Mouse (Mus musculus) midbrain, embryonic 12.5 days (tissue): ENCODE data around the gene Abcb6. TPM values are rescaled to one million over a fixed set of nuclear protein-coding genes. Genes with fewer than 3 reads are reported as not detected.

Experiments
- ATAC-seq: fragments of 200-750 bp; cut with Nextera tagmentation; 2 replicates; pipeline ENCODE4 v1.8.0; 2017; ENCODE audit warnings: low read depth, moderate TSS enrichment, moderate library complexity; ENCODE audit not compliant: low FRiP score
- H3K27ac ChIP-seq: fragments of 300-500 bp; sonication (generic); replicated peaks from 2 replicates; pipeline ENCODE4 v1.5.1; 2016; ENCODE audit warnings: mild to moderate bottlenecking
- H3K27me3 ChIP-seq: fragments of 300-500 bp; sonication (generic); 2 replicates; pipeline ENCODE4 v1.6.1; 2016; ENCODE audit warnings: mild to moderate bottlenecking
- H3K36me3 ChIP-seq: fragments of 300-500 bp; sonication (generic); 2 replicates; pipeline ENCODE4 v1.6.1; 2016
- H3K4me1 ChIP-seq: fragments of 300-500 bp; sonication (generic); 2 replicates; pipeline ENCODE4 v1.6.1; 2016
- H3K4me2 ChIP-seq: fragments of 300-500 bp; sonication (generic); replicated peaks from 2 replicates; pipeline ENCODE4 v1.6.1; 2016; ENCODE audit warnings: mild to moderate bottlenecking, moderate library complexity
- H3K4me3 ChIP-seq: fragments of 300-500 bp; sonication (generic); 2 replicates; pipeline ENCODE4 v1.5.1; 2016; ENCODE audit warnings: mild to moderate bottlenecking
- H3K9ac ChIP-seq: fragments of 300-500 bp; sonication (generic); replicated peaks from 2 replicates; pipeline ENCODE4 v1.6.1; 2016; ENCODE audit warnings: mild to moderate bottlenecking, moderate library complexity
- H3K9me3 ChIP-seq: fragments of 300-500 bp; sonication (generic); 2 replicates; pipeline ENCODE4 v1.6.1; 2016; ENCODE audit warnings: mild to moderate bottlenecking
- WGBS: fragments of 180-500 bp; shearing (Covaris S2); methylation state at CpG from one replicate; pipeline ENCODE4 v1.1.7; 2016; 5-methylcytosine and 5-hydroxymethylcytosine counted together
- polyA plus RNA-seq: library from polyadenylated mRNA; unstranded; fragments of >200 nt; fragmentation: Nextera tagmentation; extraction: Ambion mirVana; gene quantifications from 2 replicates; pipeline ENCODE4 v1.2.1, GENCODE M21; 2016

Abcb6 gene
- polyA plus RNA-seq, 1 experiment from 2014 or later, result 32.6 TPM

DNA sequence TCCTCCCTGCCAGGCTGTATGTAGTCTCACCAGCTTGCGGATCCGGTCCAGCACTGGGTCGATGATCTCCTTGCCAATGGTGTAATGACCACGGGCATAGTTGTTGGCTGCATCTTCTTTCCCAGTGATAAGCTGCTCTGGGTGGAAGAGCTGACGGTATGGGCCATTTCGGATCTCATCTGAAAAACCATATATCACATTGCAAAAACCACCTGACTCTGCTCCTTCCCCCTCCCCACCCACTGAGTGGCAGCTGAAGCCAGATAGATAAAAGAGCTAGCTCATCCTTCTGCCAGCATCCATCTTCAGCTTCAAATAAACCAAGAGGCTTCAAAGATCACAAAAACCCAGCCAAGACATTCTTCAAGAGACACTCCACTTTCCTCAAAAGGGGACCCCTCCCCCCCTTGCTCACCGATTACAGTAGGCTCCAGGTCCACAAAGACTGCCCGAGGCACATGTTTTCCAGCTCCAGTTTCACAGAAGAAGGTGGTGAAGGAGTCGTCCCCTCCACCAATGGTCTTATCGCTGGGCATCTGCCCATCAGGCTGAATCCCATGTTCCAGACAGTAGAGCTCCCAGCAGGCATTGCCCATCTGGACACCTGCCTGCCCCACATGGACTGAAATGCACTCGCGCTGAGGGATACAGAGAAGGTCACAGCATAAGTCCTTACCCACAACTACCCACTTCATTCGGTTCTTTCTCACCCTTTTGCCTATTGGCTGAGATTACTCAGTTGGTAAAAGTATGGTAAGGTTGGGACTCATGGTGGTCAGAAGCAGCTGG lies 36.8 kb upstream of the Abcb6 start:
- H3K9me3 ChIP-seq, result no peaks in the 10 kb centered on the region
- no peak overlapping the region for H3K4me2 ChIP-seq
- no peak overlapping the region for H3K27ac ChIP-seq
- H3K9ac ChIP-seq, result no peak overlapping the region
- H3K36me3 ChIP-seq, result peaks cover 39% of the 10 kb centered on the region
- peaks cover 30% of the 10 kb centered on the region for H3K4me1 ChIP-seq
- WGBS, result 84% methylated on average over 13 of the region's 13 CpGs
- ATAC-seq, result no peak
- peaks cover 65% of the 10 kb centered on the region for H3K27me3 ChIP-seq
- H3K4me3 ChIP-seq, result no peak overlapping the region

DNA sequence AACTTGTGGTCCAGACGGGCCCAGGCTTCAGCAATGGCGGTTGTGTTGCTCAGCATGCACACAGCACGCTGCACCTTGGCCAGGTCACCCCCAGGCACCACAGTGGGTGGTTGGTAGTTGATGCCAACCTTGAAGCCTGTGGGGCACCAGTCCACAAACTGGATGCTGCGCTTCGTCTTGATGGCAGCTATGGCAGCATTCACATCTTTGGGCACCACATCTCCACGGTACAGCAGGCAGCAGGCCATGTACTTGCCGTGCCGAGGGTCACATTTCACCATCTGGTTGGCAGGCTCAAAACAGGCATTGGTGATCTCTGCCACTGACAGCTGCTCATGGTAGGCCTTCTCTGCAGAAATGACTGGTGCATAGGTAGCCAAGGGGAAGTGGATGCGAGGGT lies 35.6 kb upstream of the Abcb6 start:
- H3K36me3 ChIP-seq, result peaks cover 43% of the 10 kb centered on the region
- ATAC-seq, result no peak
- H3K4me1 ChIP-seq, result peaks cover 39% of the 10 kb centered on the region
- no peaks in the 10 kb centered on the region for H3K9me3 ChIP-seq
- H3K4me2 ChIP-seq, result no peak overlapping the region
- no peak overlapping the region for H3K27ac ChIP-seq
- WGBS, result 98% methylated on average over 9 of the region's 9 CpGs
- H3K4me3 ChIP-seq, result no peak overlapping the region
- H3K27me3 ChIP-seq, result peaks cover 53% of the 10 kb centered on the region
- H3K9ac ChIP-seq, result no peak overlapping the region

DNA sequence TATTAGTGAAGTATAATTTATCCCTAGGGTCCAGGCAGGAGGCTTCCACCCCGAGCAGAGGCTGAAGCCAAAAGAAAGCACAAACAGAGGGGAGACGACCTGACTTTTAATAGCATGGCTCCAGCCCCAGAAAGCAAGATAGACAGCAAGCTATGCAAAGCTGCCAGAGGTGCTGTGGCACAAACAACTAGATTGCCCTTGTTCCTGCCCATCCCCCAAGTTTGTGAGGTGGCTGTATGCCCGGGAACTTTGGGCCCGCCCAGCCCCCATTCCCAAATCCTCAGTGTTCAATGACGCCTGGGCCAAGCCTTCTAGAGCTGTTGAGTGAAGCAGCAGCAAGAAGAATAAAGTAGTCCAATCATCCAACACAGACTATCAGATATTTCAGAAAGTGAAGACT lies 34.7 kb upstream of the Abcb6 start:
- no peak for ATAC-seq
- H3K36me3 ChIP-seq, result peaks cover 43% of the 10 kb centered on the region
- no peak overlapping the region for H3K4me2 ChIP-seq
- peaks cover 44% of the 10 kb centered on the region for H3K27me3 ChIP-seq
- no peaks in the 10 kb centered on the region for H3K9me3 ChIP-seq
- H3K9ac ChIP-seq, result no peak overlapping the region
- 77% methylated on average over 5 of the region's 5 CpGs for WGBS
- H3K27ac ChIP-seq, result no peak overlapping the region
- peaks cover 45% of the 10 kb centered on the region for H3K4me1 ChIP-seq
- no peak overlapping the region for H3K4me3 ChIP-seq

DNA sequence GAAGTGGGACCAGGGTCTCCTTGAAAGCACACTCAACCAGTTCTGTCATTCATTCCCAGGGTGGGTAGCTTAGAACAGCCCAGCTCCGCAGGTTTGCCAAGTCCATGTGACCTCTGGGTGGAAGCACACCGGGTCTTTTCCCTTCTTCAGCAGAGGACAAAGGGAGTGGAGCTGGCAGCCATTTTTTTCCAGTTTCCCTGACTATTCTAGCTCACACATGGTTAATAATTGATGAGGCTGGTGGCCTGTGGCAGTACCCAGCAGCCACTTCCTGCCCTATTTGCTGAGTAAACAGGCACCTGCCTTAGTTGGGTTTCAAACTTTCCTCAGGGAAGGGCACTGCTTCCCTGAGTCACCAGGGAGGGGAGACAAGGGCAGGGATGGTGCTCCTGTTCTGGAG lies 34.2 kb upstream of the Abcb6 start:
- H3K9ac ChIP-seq, result no peak overlapping the region
- no peak overlapping the region for H3K4me3 ChIP-seq
- peaks cover 43% of the 10 kb centered on the region for H3K27me3 ChIP-seq
- H3K27ac ChIP-seq, result no peak overlapping the region
- peaks cover 43% of the 10 kb centered on the region for H3K36me3 ChIP-seq
- H3K4me2 ChIP-seq, result no peak overlapping the region
- no peaks in the 10 kb centered on the region for H3K9me3 ChIP-seq
- ATAC-seq, result no peak
- H3K4me1 ChIP-seq, result peaks cover 45% of the 10 kb centered on the region
- WGBS, result 83% methylated on average over 2 of the region's 2 CpGs

DNA sequence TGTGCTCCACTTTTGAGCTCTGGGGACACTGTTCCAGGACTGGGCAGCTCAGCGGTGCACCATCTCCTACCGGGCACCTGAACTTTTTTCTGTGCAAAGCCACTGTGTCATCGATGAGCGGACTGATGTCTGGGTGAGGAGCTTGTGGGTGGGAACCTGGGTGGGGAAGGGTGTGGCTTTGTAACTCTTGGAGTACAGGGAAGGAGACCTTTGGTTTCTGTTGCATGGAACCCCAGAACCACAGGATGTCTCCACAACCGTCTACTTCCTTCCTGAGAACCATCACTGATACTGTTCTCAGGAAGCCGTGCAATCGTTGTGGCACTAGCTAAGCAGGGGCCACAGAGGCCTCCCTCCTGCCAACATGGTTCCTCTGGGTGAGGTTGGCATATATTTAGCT lies 32.9 kb upstream of the Abcb6 start:
- Histone ChIP-seq H3K36me3 (peaks cover 43% of the 10 kb centered on the region), H3K27me3 (peaks cover 37% of the 10 kb centered on the region), H3K4me2 (no peak overlapping the region), H3K27ac (no peak overlapping the region), H3K4me3 (no peak overlapping the region), H3K9me3 (no peaks in the 10 kb centered on the region), H3K9ac (no peak overlapping the region), H3K4me1 (peaks cover 44% of the 10 kb centered on the region)
- no peak for ATAC-seq
- WGBS, result 89% methylated on average over 7 of the region's 7 CpGs

DNA sequence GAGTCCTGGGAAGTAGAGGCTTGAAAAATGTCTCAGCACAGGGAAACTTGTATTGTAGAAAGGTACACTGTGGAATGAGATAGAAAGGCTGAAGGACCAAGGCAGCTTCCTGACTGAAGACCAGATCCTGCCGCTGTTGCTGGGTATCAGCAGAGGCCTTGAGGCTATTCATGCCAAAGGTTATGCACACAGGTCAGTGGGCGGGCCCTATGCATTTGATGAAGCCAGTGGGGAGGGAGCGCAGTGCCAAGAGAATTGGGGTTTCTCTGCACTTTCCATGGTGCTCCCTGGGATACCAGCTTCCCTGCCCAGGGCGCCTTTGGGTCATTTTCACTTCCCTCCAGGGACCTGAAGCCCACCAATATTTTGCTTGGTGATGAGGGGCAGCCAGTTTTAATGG lies 32.4 kb upstream of the Abcb6 start:
- peaks cover 32% of the 10 kb centered on the region for H3K27me3 ChIP-seq
- no peak overlapping the region for H3K27ac ChIP-seq
- no peak overlapping the region; the same call in 1 of the 2 replicates for H3K4me2 ChIP-seq
- peaks cover 41% of the 10 kb centered on the region for H3K4me1 ChIP-seq
- H3K9ac ChIP-seq, result no peak overlapping the region
- WGBS, result 88% methylated on average over 4 of the region's 4 CpGs
- no peak for ATAC-seq
- H3K36me3 ChIP-seq, result peaks cover 43% of the 10 kb centered on the region
- H3K9me3 ChIP-seq, result no peaks in the 10 kb centered on the region
- H3K4me3 ChIP-seq, result no peak overlapping the region

DNA sequence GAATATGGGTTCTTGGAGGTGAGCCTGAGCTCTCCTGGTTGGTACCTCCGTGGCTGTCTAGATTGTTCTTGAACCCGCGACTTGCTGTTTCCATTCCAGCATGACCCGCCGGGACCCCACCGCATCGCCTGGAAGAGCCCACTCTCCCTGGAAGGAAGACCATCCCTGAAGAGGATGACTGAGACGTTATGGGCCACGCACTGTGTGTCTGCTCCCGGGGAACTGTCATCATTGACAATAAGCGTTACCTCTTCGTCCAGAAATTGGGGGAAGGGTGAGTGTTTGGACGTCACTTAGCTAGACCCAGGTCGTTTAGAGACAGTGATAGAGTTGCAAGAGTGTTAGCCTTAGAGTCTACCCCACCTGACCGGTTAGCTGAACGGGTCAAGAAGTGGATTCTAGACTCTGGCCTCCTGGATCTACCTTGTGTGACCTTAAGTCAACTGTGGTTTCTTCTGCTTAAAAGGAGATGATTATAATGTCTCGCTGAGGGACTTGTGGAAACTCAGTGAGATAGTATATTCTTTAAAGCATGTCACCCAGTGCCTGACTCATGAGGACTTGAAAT lies 31.0 kb upstream of the Abcb6 start:
- Histone ChIP-seq H3K27ac (no peak overlapping the region), H3K36me3 (peaks cover 43% of the 10 kb centered on the region), H3K4me1 (peaks cover 41% of the 10 kb centered on the region), H3K4me2 (peak overlapping the region; percentile 98), H3K9me3 (no peaks in the 10 kb centered on the region), H3K27me3 (peaks cover 19% of the 10 kb centered on the region), H3K9ac (peak overlapping the region; percentile 95), H3K4me3 (peak overlapping the region; percentile 77)
- peak; percentile 48; the same call in 1 of the 2 replicates for ATAC-seq
- WGBS, result 12% methylated on average over 17 of the region's 17 CpGs

DNA sequence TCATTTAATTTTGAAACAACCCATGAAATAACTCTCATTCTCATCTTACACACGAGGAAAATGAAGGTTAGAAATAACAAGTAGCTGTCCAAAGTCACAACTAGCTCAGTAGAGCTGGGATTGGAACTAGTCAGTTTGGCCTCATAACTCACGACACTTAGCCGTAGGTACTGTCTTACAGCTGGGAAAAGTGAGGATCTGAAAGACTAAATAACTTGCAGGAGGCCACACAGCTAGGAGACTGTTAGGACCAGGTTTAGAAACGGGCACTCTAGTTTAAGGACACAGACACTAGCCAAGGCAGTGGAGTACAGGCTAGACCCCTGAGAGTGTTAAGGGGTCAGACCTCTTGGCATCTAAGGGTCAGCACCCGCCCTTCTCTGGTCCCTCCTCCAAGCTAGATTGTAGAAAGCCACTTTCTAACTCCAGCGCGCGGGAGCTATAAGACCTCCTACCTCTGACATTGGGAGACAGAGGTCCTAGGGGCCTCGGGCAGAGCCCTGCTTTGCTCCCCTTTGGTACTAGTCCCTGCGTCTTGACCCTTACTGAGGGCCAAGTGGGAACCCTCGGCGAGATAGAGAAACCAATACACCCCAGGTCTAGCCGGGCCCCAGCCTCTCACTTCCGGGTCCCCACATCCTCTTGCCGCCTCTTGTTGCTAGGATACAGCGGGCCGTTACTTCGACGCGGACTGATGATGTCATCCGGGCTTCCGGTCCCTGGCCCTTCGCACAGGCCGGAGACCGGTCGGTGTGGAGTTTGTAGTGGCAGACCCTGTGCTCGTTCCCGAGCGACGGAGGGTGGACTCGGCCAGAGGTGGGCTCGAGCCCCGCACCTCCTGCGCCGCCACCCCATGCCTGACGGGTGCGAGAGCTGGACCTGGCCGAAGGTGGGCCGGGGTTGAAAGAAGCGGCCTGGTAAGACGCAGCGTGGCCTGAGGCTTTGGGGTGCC lies 30.2 kb upstream of the Abcb6 start, which contains the start of the genes Glb1l and Stk16:
Glb1l (minus strand) TSS at position 678 of the 952 bp plus-strand sequence.
Stk16 (plus strand) TSS at position 703 of the 952 bp plus-strand sequence.
- Histone ChIP-seq H3K9ac (peak within 1 kb of the TSS; percentile 95), H3K27ac (0 out of 2 replicates have a peak within 1 kb of the TSS, but pooled peaks have one; percentile 46), H3K27me3 (peaks cover 12% of the 10 kb centered on the region), H3K4me3 (peak within 1 kb of the TSS; percentile 77), H3K4me1 (peaks cover 41% of the 10 kb centered on the region), H3K4me2 (peak within 1 kb of the TSS; percentile 98), H3K9me3 (no peaks in the 10 kb centered on the region), H3K36me3 (peaks cover 37% of the 10 kb centered on the region)
- peak; percentile 96 for ATAC-seq
- 6% methylated on average over 42 of the region's 42 CpGs for WGBS

DNA sequence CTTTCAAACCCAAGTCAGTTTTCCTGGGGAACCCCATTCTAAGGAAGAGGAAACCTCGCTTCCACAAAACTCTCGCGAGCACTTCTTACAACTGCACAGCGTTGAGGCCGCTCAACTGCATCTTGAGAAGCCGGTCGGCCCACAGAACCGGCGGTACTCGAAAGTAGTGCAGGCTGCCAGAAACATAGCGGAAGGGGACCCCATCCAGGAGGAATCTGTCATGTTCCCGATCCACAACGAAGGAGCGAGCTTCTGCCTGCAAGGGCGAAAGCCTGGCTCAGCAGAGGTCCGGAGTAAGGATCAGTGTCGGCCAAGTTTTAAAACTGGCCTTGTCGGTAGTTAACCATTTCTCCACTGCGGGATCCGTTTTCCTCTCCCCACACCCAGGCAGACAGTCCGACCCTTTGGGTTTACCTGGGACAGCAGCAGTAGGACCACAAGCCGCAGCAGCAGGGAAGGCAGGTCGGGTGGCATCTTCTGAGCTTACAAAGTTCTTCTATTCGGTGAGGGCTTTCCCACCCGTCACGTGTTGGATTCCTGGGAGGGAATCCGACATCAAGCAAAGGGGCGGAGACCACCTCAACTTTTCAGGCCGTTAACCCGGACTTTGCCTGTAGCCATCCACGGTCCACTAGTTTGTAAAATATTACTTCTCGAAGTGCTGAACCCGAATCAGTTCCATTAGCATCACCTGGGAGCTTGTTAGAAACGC lies 28.9 kb upstream of the Abcb6 start:
- H3K9ac ChIP-seq, result peak overlapping the region; percentile 51
- peak overlapping the region; percentile 37 for H3K4me3 ChIP-seq
- no peaks in the 10 kb centered on the region for H3K9me3 ChIP-seq
- peaks cover 41% of the 10 kb centered on the region for H3K4me1 ChIP-seq
- H3K27me3 ChIP-seq, result peaks cover 12% of the 10 kb centered on the region
- peak overlapping the region; percentile 98 for H3K4me2 ChIP-seq
- no peak for ATAC-seq
- no peak overlapping the region for H3K27ac ChIP-seq
- 14% methylated on average over 34 of the region's 34 CpGs for WGBS
- H3K36me3 ChIP-seq, result peaks cover 24% of the 10 kb centered on the region

DNA sequence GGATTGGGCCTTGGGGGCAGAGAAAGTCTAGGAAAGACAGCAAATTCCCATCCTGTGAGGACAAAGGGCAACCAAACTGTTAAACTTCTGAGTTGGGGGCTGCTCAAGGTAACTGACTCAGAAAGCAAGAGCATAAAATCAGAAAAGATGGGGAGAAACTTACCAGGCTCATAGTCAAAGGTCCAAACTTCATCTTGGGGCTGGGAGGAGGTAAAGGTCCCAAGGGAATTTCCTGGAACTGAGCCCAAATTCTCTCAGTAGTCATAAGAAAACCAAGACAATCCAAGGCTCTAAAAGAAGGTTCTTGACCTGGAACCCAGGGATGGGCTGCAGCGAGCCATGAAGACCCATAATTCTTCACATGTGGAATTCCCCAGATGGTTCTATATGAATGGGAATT lies 21.0 kb upstream of the Abcb6 start:
- 91% methylated on average over 1 of the region's 1 CpGs for WGBS
- H3K27ac ChIP-seq, result no peak overlapping the region
- no peak for ATAC-seq
- no peak overlapping the region for H3K4me2 ChIP-seq
- no peaks in the 10 kb centered on the region for H3K27me3 ChIP-seq
- H3K9me3 ChIP-seq, result no peaks in the 10 kb centered on the region
- H3K4me3 ChIP-seq, result no peak overlapping the region
- H3K4me1 ChIP-seq, result no peaks in the 10 kb centered on the region
- peaks cover 42% of the 10 kb centered on the region for H3K36me3 ChIP-seq
- H3K9ac ChIP-seq, result no peak overlapping the region

DNA sequence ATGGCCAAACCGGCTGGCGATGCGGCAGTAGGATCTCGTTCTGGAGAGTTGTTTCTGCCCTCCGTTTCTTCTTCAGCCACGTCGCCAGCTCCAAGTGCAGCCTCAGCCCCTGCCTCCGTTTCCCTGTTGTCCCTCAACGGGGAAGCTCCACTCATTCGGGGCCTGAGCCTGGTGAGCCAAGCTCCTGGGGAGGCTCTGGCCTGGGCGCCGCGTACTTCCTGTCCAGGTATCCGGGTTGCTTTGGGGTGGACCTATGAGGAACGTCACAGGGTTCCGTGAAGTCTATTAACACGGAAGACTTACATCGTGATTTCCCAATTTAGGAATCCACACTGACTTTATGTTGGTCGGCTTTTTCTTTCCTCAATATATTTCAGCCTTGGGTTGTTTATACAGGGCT lies 12.3 kb upstream of the Abcb6 start:
- H3K27ac ChIP-seq, result peak overlapping the region; percentile 87
- H3K4me2 ChIP-seq, result peak overlapping the region; percentile 96
- no peaks in the 10 kb centered on the region for H3K9me3 ChIP-seq
- ATAC-seq, result no peak
- WGBS, result under 1% methylated on average over 19 of the region's 19 CpGs
- no peaks in the 10 kb centered on the region for H3K27me3 ChIP-seq
- peak overlapping the region; percentile 81 for H3K9ac ChIP-seq
- peaks cover 30% of the 10 kb centered on the region for H3K36me3 ChIP-seq
- H3K4me3 ChIP-seq, result peak overlapping the region; percentile 68
- H3K4me1 ChIP-seq, result peaks cover 24% of the 10 kb centered on the region
